Mouse (Mus musculus): ENCODE results near the gene Egflam.

GRCm38 (mm10) chr15:7261371-7261770, 136.8 kb downstream of the Egflam start:
- TF ChIP-seq POLR2A (IDR thresholded peaks at IDR 0.05; ENCODE audit: borderline replicate concordance, extremely low read depth, low read depth, low read length), result no peak
- TF ChIP-seq CTCF (IDR thresholded peaks at IDR 0.05; ENCODE audit: insufficient read depth, low read length), result no peak
